ENCODE assay signal across 20 mouse cellular contexts in genomic region chr10:96035951-96036350, GRCm38 (mm10).
DNase-seq lines count a peak whose midpoint lies in the region; ATAC-seq and TF ChIP-seq lines count a peak whose summit lies in the region.
"Had no signal": no experiment of that assay in that cellular context is flagged by ENCODE, and none has a peak within 500 bp of the region (broad histone marks: within the 10 kb centered on the region; RNA-seq: fewer than 3 reads in every experiment).

No protein-coding gene starts in this region.

- H3K4me2 ChIP-seq in forebrain, postnatal 0 days (ENCODE audit: low read depth), result no peak overlapping the region
- no peak overlapping the region for H3K4me2 ChIP-seq in forebrain, embryonic 11.5 days (ENCODE audit: low read depth, low read length, severe bottlenecking)
- no peak overlapping the region for H3K4me2 ChIP-seq in lung, postnatal 0 days (replicated peaks; ENCODE audit: low read depth, low read length)
- H3K4me2 ChIP-seq: embryonic facial prominence, embryonic 12.5 days; forebrain, embryonic 12.5 days; heart, embryonic 15.5 days; hindbrain, embryonic 14.5 days had no signal

- no peaks in the 10 kb centered on the region for H3K4me1 ChIP-seq in forebrain, postnatal 0 days (ENCODE audit: insufficient read depth)
- no peaks in the 10 kb centered on the region for H3K4me1 ChIP-seq in forebrain, embryonic 11.5 days (replicated peaks; ENCODE audit: control insufficient read depth, insufficient read depth, low read length)
- H3K4me1 ChIP-seq in lung, postnatal 0 days (ENCODE audit: insufficient read depth, low read depth, low read length), result no peaks in the 10 kb centered on the region
- H3K4me1 ChIP-seq: embryonic facial prominence, embryonic 12.5 days; forebrain, embryonic 12.5 days; heart, embryonic 10.5 days; heart, embryonic 15.5 days had no signal

- peaks cover 18% of the 10 kb centered on the region; the same call in 1 of the 2 replicates for H3K36me3 ChIP-seq in forebrain, postnatal 0 days (ENCODE audit: insufficient read depth)
- no peaks in the 10 kb centered on the region for H3K36me3 ChIP-seq in forebrain, embryonic 11.5 days (ENCODE audit: control insufficient read depth, insufficient read depth, low read length)
- peaks cover 13% of the 10 kb centered on the region; the same call in 1 of the 2 replicates for H3K36me3 ChIP-seq in lung, postnatal 0 days (ENCODE audit: insufficient read depth, low read length)
- H3K36me3 ChIP-seq: embryonic facial prominence, embryonic 12.5 days had no signal

- ATAC-seq in forebrain, postnatal 0 days, result no peak
- ATAC-seq in forebrain, embryonic 11.5 days (replicated peaks; ENCODE audit: low FRiP score), result no peak
- no peak for ATAC-seq in lung, postnatal 0 days
- ATAC-seq: intestine, embryonic 16.5 days; Patski had no signal

- no peak overlapping the region for H3K27ac ChIP-seq in forebrain, postnatal 0 days (ENCODE audit: low read depth, low read length)
- no peak overlapping the region for H3K27ac ChIP-seq in forebrain, embryonic 11.5 days (ENCODE audit: low read depth, low read length)
- H3K27ac ChIP-seq in lung, postnatal 0 days (ENCODE audit: low read length), result no peak overlapping the region
- H3K27ac ChIP-seq: embryonic facial prominence, embryonic 12.5 days; forebrain, embryonic 12.5 days; heart, embryonic 10.5 days; heart, embryonic 15.5 days; hindbrain, embryonic 14.5 days had no signal

- no peak for TF ChIP-seq CTCF in forebrain, postnatal 0 days (IDR thresholded peaks at IDR 0.05; ENCODE audit: low read depth)
- no peak for TF ChIP-seq CTCF in brain, embryonic 14.5 days (IDR thresholded peaks at IDR 0.05; ENCODE audit: borderline replicate concordance, extremely low read depth, insufficient read depth, insufficient read length)
- TF ChIP-seq CTCF in lung, postnatal 0 days (IDR thresholded peaks at IDR 0.05), result no peak

- no peak overlapping the region for H3K9ac ChIP-seq in forebrain, postnatal 0 days
- no peak overlapping the region for H3K9ac ChIP-seq in forebrain, embryonic 11.5 days (ENCODE audit: low read length)
- H3K9ac ChIP-seq in lung, postnatal 0 days (replicated peaks; ENCODE audit: low read depth), result no peak overlapping the region
- H3K9ac ChIP-seq: embryonic facial prominence, embryonic 12.5 days; forebrain, embryonic 12.5 days; heart, embryonic 15.5 days; hindbrain, embryonic 14.5 days had no signal

- no peaks in the 10 kb centered on the region for H3K27me3 ChIP-seq in forebrain, postnatal 0 days (ENCODE audit: insufficient read depth, low read length)
- no peaks in the 10 kb centered on the region for H3K27me3 ChIP-seq in forebrain, embryonic 11.5 days (ENCODE audit: control insufficient read depth, insufficient read depth, low read length)
- H3K27me3 ChIP-seq in lung, postnatal 0 days (replicated peaks; ENCODE audit: insufficient read depth, low read length), result no peaks in the 10 kb centered on the region
- H3K27me3 ChIP-seq: embryonic facial prominence, embryonic 12.5 days; forebrain, embryonic 12.5 days; heart, embryonic 15.5 days; Patski had no signal

- TF ChIP-seq POLR2A in brain, embryonic 14.5 days (IDR thresholded peaks at IDR 0.05; ENCODE audit: borderline replicate concordance, extremely low read depth, insufficient read depth, insufficient read length, poor library complexity, severe bottlenecking), result no peak

- TF ChIP-seq EP300 in lung, postnatal 0 days (IDR thresholded peaks at IDR 0.05), result no peak

- H3K9me3 ChIP-seq in forebrain, postnatal 0 days (ENCODE audit: low read length), result no peaks in the 10 kb centered on the region
- H3K9me3 ChIP-seq in forebrain, embryonic 11.5 days (ENCODE audit: control insufficient read depth, low read length), result no peaks in the 10 kb centered on the region
- H3K9me3 ChIP-seq in lung, postnatal 0 days (ENCODE audit: low read length), result no peaks in the 10 kb centered on the region
- H3K9me3 ChIP-seq: embryonic facial prominence, embryonic 12.5 days; forebrain, embryonic 12.5 days; heart, embryonic 10.5 days; heart, embryonic 15.5 days had no signal

- no peak overlapping the region for H3K4me3 ChIP-seq in forebrain, postnatal 0 days (ENCODE audit: low read depth, low read length)
- no peak overlapping the region for H3K4me3 ChIP-seq in forebrain, embryonic 11.5 days (ENCODE audit: low read depth, low read length)
- no peak overlapping the region for H3K4me3 ChIP-seq in lung, postnatal 0 days (ENCODE audit: low read depth, low read length)
- H3K4me3 ChIP-seq: embryonic facial prominence, embryonic 12.5 days; forebrain, embryonic 12.5 days; heart, embryonic 10.5 days; heart, embryonic 15.5 days had no signal

- peak; percentile 60 to 72 for DNase-seq in cerebellum, postnatal 10 days
- DNase-seq in cerebellum, postnatal 4 days (ENCODE audit: low spot score in 2 of 2), result no peak
- DNase-seq in forebrain, postnatal 0 days, result peak; percentile 31
- no peak for DNase-seq in forebrain, embryonic 11.5 days (ENCODE audit: low spot score)
- peak; percentile 57 for DNase-seq in Muller cell, postnatal 12 days (ENCODE audit: inconsistent ontology term)
- peak; percentile 51 for DNase-seq in brain, embryonic 14.5 days (ENCODE audit: low read depth)
- DNase-seq in lung, postnatal 0 days (ENCODE audit: low spot score), result no peak
- DNase-seq: adrenal gland, adult 8-10 months; adrenal gland, postnatal 36 days; gastrocnemius, postnatal 36 days; heart, adult 18-20 months; heart, postnatal 14 days; kidney, adult 2 months had no signal

Comparison
In these comparisons a context has a peak if more than half of its experiments do, and no peak if none do; other contexts are left out.
1. DNase-seq: peak in cerebellum, postnatal 10 days (2 of 2), forebrain, postnatal 0 days (single experiment), Muller cell, postnatal 12 days (single experiment) and brain, embryonic 14.5 days (single experiment); none in cerebellum, postnatal 4 days (0 of 2), forebrain, embryonic 11.5 days (single experiment) and lung, postnatal 0 days (single experiment).